Mouse (Mus musculus): ENCODE data around the gene Rgl1.

- TF ChIP-seq POLR2A (IDR thresholded peaks at IDR 0.05; ENCODE audit: low read depth, low read length) (no peak), CTCF (conservative IDR thresholded peaks at IDR 0.05; ENCODE audit: insufficient read depth, insufficient read length, low read depth, low read length) (no peak)
Observed at GRCm38 (mm10) chr1:152791269-152791668, 25.1 kb upstream of the Rgl1 start.
